Mouse (Mus musculus): Measurements from ENCODE around the gene Jhy.

The Jhy gene

DNA sequence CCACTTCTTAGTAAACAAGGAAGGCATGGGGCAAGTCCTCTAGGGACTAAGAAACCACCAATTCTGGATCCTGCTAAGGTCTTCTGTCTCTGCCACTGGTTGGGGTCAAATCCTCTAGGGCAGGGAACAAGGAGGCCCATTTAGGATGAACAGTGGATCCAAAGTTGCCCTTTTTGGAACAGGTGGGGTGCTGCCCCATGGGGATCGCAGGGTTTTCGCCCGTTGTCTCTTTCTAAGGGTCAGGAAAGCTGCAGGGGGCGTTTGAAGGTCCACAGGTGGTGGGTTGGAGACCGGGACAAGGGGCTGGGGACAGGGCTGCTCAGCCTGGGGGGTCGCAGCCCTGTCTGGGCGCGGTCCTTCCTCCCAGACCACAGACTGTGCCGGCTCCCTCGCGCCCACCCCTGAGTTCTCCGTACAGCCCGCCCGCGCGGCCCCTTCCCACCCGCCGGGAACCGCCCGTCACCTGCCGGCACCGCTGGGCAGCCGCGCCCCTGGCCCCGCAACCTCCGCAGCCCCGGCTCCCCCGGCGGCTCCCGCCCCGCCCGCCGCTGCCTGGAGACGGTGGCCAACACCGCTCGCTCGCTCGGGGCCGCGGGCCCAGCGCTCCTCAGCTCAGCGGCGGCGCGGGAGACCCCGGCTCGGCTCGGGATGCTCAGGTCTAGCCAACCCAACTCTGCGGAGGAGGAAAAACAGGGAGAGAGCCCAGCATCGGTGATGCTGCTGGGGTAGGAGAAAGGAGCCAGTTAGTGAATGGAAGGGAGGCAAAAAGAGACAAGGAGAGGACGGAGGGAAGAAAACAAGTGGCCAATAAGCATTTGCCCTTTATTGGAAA is at the start of gene Jhy:
Jhy (minus strand) TSS at position 533 of the 832 bp plus-strand sequence.
- in situ Hi-C loops (cut with MboI; ENCODE audit: unreplicated experiment in 2 of 2) = no loop called here

DNA sequence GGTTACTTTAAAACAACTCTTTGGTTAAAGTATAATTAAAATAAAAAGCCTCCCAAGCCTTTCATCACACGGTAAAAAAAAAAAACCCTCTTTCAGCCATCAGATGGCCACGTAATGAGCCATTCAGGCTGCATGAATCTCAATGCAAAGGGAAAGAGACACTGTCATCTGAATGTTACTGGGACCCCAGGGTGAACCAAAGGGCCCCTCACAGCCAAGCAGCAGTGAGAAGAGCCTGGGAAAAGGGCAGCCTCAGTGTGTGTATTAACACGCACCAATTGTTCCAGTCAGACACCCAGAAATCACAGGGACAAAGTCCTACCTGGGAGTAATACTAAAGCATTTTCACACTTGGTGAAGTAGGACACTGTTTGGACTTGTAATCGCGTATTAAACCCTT is 48.5 kb upstream of the Jhy start:
- in situ Hi-C loops (cut with MboI; ENCODE audit: unreplicated experiment in 2 of 2) = no loop called here

DNA sequence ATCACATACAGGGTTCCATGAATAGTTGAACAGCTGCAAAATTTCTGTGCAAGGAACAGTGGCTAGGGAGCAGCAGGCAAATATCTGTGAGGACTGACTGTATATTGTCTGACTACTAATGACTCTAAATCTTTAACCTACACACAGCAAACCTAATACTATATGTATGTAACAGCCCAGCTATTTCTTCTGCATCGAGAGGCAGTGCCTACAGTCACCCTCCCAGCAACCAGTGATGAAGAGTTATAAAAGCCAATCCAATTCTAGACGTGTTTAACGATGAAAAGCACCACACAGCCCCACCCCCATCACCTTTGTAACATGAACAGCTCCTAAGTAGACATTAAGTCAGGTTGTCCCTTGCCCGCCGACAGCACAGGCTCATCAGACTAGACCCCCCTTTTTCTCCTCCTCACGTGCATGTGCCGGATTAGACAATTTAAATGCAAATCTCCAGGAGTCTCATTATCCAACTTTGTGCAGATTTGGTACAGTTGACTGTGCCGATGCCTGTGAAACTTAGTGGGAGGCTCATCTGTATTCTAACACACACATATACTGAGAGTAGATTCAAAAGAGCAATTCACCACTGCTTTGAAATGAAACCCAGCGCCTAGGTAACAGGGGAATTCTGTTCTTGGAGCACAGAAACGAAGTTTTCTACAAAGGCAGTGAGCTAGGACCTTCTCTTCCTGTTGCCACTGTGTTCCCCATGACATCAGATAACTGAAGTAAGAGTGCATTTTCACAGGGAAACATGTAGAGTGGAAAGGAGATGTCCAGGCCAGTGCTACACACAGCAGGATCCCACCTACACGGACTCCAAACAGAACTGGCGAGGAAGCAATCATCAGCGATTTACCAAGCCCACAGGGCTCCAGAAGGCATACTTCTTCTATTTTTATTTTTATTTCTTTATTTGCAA is 47.9 kb upstream of the Jhy start:
- in situ Hi-C loops (cut with MboI; ENCODE audit: unreplicated experiment in 2 of 2) = no loop called here

DNA sequence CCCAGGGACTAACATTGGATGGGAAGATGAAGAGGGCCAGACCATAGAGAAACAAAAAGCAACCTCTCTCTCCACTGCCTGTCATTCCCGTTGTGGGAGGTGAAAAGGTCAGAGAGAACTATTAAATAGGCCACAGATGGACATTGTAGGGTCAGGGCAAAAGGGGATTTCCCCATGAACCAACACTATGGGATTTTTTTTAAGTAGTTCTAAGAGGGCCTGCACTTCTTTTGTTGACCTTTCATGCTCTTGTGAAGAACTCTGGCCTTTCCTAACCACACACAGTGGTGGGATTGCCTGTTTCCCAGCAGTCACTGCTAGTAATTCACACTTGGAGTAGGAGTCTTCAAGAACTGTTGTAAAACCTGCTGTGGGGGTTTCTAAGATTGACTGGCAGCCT is 43.9 kb upstream of the Jhy start:
- in situ Hi-C loops (cut with MboI; ENCODE audit: unreplicated experiment in 2 of 2) = no loop called here

DNA sequence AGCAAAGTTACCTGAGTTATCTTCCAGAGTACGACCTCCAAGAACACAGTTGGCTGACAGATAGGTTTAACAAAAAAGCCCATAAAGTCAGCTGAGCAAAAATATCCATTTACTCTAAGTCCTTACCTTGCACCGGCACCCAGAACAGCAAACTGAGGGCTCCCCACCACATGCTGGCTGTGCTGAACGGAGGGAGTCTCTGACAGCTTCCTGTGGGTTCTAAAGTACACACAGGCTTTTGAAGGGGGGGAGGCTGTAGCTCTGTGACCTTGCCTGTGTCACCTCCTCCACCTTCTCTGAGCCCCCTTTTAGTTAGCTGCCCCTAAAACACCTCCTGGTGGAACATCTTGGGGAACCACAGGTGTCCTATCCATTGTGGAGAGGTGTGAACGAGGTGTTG is 40.5 kb upstream of the Jhy start, which contains the start of gene Crtam:
Crtam (minus strand) TSS at position 214 of the 400 bp plus-strand sequence.
- in situ Hi-C loops (cut with MboI; ENCODE audit: unreplicated experiment in 2 of 2) = no loop called here

DNA sequence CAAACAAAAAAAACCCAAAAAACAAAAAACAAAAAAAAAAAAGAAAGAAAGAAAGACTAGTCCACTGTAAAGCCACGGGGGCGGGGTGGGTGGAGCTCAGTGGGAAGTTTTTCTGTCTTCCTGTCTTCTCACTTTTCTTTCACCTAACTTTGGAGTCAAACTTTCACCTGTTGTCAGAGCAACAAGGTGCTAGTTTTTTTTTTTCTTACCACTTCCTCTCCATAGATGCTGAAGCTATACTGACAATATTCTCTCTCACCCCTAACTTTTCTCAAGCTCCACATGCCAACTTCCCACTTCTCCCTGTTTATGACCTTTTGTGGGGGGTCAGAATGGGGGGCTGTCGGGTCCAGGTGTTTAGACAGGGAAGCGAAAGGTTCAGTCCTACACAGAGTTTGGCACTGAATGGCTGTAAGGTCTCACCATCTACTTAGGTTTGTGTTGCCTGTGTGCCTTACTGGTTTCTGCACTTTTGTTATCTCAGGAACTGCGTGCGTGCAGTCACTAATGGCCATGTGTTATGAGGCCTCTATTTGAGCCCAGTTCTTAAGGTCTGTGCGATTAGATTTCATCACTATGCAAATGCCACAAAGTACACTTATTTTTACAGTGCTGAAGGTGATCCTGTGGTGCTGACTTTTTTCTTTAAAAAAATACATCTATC is 33.3 kb upstream of the Jhy start:
- in situ Hi-C loops (cut with MboI; ENCODE audit: unreplicated experiment in 2 of 2) = loop anchor here in 1 of 2 experiments (25.0 kb wide), 1 partner anchor 360 kb away; no protein-coding TSS in a partner anchor

DNA sequence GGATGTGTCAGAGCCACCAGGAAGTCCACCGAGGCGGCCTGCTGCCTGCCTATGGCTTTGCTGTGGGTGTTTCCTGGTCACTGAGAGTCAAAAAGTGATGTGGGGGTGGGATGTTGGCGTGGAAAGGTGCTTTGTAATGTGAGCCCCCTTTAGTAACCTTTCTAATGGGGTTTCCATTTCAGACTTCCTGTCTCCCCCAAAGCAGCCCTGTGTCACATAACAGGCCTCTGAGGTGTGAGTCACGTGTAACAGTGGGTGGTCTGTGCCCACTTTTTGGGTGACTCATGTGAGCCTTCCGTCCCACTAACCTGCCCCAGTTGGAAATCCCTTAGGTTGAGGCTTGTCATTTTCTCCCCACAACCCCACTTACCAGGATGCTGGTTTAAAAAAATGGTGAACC is 30.2 kb upstream of the Jhy start:
- in situ Hi-C loops (cut with MboI; ENCODE audit: unreplicated experiment in 2 of 2) = loop anchor here (5.0 to 25.0 kb wide), 3 partner anchors 193 to 357 kb away; no protein-coding TSS in a partner anchor

GRCm38 (mm10) chr9:40991511-40991910 is 27.6 kb upstream of the Jhy start:
- in situ Hi-C loops (cut with MboI; ENCODE audit: unreplicated experiment in 2 of 2) = loop anchor here (5.0 to 25.0 kb wide), 3 partner anchors 196 to 354 kb away; no protein-coding TSS in a partner anchor

GRCm38 (mm10) chr9:40989940-40990588 is 26.1 kb upstream of the Jhy start:
- in situ Hi-C loops (cut with MboI; ENCODE audit: unreplicated experiment in 2 of 2) = loop anchor here (5.0 to 25.0 kb wide), 3 partner anchors 197 to 353 kb away; no protein-coding TSS in a partner anchor

- in situ Hi-C loops (cut with MboI; ENCODE audit: unreplicated experiment in 2 of 2) = loop anchor here in 1 of 2 experiments (5.0 to 25.0 kb wide), 2 partner anchors 147 to 347 kb away; no protein-coding TSS in a partner anchor
Measured at GRCm38 (mm10) chr9:40984313-40984712, 20.4 kb upstream of the Jhy start.

DNA sequence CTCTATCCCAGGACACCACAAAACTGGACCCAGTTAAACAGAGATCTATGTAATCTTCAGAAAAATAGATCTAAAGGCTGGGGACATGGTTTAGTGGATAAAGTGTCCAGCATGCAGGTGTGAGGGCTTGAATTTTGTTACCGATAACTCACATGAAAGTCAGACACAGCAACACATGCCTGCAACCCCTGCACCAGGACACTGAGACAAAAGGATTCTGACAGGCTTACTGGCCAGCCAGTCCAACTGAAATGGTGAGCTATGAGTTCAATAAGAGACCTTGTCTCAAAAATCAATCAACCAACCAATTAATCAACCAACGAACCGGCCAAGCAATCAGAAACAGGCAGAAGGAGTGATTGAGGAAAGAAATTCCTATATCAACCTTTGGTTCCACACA is 19.8 kb upstream of the Jhy start:
- in situ Hi-C loops (cut with MboI; ENCODE audit: unreplicated experiment in 2 of 2) = loop anchor here in 1 of 2 experiments (5.0 to 25.0 kb wide), 2 partner anchors 146 to 346 kb away; no protein-coding TSS in a partner anchor

DNA sequence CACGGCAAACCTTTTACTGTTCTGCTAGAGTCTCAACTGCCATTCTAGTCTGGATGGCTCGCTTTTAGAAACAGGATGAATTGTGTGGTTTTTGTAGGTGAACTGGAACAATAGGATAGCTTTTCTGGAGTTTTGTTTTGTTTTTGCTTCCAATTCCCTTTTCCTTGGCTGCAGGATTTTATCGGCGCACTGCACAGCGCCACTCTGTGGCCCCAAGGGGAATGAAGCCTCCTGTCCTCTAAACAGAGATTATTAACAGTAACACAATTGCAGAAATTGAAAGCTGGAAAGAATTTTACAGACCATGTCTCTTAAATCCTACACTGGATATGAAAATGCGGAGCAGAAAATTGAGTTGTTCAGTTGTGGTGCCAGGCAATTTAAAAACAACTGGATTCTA is 18.6 kb upstream of the Jhy start:
- in situ Hi-C loops (cut with MboI; ENCODE audit: unreplicated experiment in 2 of 2) = loop anchor here in 1 of 2 experiments (5.0 to 25.0 kb wide), 2 partner anchors 145 to 345 kb away; no protein-coding TSS in a partner anchor

DNA sequence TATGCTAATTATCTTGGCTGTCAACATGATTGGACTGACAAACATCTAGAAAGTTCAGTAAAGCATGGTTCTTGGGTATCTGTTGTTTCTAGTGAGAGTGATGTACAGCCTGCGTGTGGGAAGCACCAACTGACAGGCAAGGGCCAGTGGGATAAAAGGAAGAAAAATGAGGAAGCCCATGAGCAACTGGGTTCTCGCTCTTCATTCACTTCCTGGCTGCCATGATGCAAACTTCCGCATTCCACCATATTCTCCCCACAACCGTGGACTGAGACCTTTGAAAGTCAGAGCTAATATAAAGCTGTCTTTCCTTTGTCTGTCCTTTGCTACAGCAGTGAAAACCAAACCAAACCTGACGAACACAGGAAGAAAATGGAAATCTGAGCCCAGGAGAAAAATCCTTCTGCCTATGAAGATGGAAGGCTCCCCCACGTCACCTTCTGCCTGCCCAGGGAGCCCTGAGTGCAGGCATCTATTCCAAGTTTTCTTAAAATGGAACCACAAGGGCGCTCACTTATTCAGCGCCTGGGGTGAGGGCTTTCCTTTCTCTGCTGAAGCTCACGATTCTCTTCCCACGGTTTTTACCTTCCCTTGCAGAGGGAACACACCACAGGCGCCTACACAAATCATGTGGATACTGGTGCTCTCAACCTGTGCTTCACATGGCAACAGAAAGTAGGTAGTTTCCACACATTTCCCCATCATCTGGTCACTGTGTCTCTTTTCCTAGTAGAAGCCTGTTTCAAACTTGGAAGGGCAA is 10.3 kb upstream of the Jhy start:
- in situ Hi-C loops (cut with MboI; ENCODE audit: unreplicated experiment in 2 of 2) = no loop called here

DNA sequence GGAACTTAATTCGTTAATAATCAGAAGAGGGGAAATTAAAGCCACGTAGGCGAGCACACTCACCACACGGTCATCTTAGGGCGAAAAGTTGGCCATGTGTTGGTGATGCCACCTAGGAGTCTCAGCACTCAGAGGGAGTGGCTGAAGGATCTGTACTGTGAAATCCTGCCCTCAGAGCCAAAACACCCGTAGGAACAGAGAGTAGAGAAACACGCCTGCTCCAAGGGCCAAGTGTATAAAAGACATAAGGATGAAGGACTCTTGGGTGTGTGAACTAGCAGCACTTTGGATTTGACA is 448 bp upstream of the Jhy start:
- in situ Hi-C loops (cut with MboI; ENCODE audit: unreplicated experiment in 2 of 2) = no loop called here

DNA sequence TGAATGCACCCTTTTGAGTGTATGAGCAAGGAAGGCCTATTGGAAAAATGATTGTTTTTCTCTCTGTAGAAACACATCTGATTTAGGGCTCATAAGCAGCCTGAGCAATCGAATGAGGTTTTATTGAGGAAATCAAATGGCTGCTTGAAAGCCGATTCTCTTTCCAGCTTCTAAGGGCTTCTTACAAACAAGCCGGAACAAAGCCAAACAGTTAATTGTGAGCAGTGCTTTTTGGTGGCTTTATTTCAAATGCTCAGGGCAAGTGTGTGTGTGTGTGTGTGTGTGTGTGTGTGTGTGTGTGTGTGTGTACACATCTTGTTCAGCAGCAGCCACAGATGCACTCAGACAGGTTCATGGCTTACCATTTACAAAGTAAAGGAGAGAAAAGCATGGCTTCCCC is 2.5 kb downstream of the Jhy start:
- in situ Hi-C loops (cut with MboI; ENCODE audit: unreplicated experiment in 2 of 2) = no loop called here

DNA sequence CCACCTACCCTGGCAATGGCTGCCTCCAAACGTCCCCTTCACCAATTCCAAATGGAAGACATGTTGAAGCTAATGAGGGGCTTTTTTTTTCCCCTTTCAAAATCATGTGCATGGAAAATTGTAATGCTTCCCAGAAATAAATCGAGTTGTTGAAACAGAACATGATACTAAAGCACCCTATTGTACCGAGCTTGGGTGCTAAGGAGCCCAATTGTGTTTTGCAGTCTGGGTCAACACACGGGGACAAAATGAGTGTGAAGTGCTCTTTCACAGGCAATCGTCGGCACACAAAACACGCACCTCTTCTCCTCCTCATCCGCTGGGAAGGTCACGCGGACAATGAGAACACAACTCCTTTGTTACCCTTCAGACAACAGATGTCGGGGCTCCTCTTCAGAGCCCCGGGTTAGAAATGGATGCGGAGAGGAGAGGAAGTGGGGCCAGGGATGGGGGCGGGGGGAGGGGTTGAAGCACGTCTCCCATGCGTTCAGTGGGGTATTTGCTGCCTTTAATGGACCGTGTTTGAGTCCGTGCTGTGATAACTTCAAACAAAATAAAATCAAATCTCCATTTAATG is 14.8 kb downstream of the Jhy start:
- in situ Hi-C loops (cut with MboI; ENCODE audit: unreplicated experiment in 2 of 2) = no loop called here

DNA sequence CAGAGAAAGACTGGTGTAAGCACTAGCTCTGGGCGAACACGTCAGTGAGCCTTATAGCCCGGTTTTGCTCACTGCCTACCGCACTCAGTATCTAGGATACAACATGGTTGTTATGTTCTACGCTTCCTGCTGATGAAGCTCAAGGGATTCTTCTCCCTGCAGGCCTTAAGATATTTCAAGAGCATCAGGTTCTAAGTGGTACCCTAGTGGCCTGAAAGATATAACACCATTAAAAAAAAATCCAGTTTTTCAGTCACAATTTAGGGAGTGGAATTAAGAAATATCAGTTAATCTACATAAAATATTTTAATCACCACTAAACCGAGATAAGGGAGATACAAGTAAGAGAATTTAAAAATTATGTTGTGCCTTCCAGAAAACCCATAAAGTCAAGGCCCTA is 15.4 kb downstream of the Jhy start:
- in situ Hi-C loops (cut with MboI; ENCODE audit: unreplicated experiment in 2 of 2) = no loop called here

DNA sequence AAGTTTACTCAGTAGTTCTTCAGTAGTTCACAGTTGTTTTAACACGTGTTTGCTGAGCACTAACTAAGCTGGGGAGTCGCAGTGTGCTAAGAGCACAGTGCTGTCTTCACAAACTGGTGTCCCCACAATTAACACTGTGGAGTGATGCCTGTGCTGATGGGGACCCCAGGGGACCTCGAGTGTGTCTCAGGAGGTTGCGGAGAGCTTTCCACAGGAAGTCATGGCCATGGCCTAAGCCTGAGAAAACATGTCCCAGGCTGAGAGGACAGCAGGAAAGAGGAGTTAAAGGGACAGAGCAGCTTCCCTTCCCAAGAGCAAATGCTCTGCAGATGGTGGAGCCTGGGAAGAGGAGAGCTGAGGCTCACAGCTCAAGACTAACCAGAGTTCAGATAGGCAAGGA is 16.8 kb downstream of the Jhy start:
- in situ Hi-C loops (cut with MboI; ENCODE audit: unreplicated experiment in 2 of 2) = no loop called here

- in situ Hi-C loops (cut with MboI; ENCODE audit: unreplicated experiment in 2 of 2) = no loop called here
Measured at GRCm38 (mm10) chr9:40937425-40937824, 26.5 kb downstream of the Jhy start.

All from v-Abl transformed pro-B cells (cell line).